Mouse (Mus musculus): ENCODE measurements around the gene Dnah8. TPM values are rescaled to one million over a fixed set of nuclear protein-coding genes. Genes with fewer than 3 reads are reported as not detected.

Gene Dnah8
- polyA plus RNA-seq, 1 experiment from 2014 or later, result 1.5 TPM

- Histone ChIP-seq H3K27me3 (ENCODE audit: control insufficient read depth, insufficient read depth, low read length) (no peaks in the 10 kb centered on the region), H3K27ac (replicated peaks; ENCODE audit: low read depth, low read length) (no peak overlapping the region), H3K36me3 (replicated peaks; ENCODE audit: control insufficient read depth, insufficient read depth, low read depth, low read length) (no peaks in the 10 kb centered on the region), H3K4me1 (ENCODE audit: control insufficient read depth, insufficient read depth, low read length) (no peaks in the 10 kb centered on the region), H3K9me3 (replicated peaks; ENCODE audit: control insufficient read depth, low read length) (no peaks in the 10 kb centered on the region), H3K4me3 (ENCODE audit: low read depth, low read length) (no peak overlapping the region), H3K9ac (replicated peaks; ENCODE audit: low read length) (no peak overlapping the region), H3K4me2 (ENCODE audit: low read depth, low read length) (no peak overlapping the region)
- DNase-seq (ENCODE audit: low spot score), result no peak
- no peak for ATAC-seq (replicated peaks; ENCODE audit: insufficient number of reproducible peaks, low FRiP score, low TSS enrichment, low read depth)
- 78% methylated on average over 3 of the region's 3 CpGs for WGBS
Measured at GRCm38 (mm10) chr17:30743947-30744346, 119.8 kb downstream of the Dnah8 start.

- WGBS, result 63% methylated on average over 29 of the region's 29 CpGs
- no peak for ATAC-seq (replicated peaks; ENCODE audit: insufficient number of reproducible peaks, low FRiP score, low TSS enrichment, low read depth)
Measured at GRCm38 (mm10) chr17:30746056-30747024, 122.2 kb downstream of the Dnah8 start.

DNA sequence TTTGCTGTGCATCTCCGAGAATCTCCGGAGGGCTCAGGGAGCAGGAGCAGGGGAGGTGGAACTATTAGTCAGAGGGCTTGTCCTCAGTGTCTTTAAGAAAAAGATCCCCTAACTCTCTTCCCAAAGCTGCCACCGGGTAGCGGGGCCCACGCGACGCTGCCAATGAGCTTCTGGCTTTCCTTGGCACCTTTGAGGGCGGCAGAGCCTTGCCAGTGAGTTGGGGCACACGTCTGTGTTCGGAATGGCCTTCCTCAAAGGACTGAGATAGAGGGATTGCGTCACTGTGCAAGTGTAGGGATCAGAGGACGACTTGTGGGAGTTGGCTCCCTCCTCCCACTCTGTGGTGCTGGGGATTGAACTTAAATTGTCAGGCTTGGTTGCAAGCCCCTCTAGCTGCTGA, 125.2 kb downstream of the Dnah8 start:
- Histone ChIP-seq H3K27me3 (ENCODE audit: control insufficient read depth, insufficient read depth, low read length) (no peaks in the 10 kb centered on the region), H3K36me3 (replicated peaks; ENCODE audit: control insufficient read depth, insufficient read depth, low read depth, low read length) (no peaks in the 10 kb centered on the region), H3K9ac (replicated peaks; ENCODE audit: low read length) (no peak overlapping the region), H3K4me2 (ENCODE audit: low read depth, low read length) (no peak overlapping the region), H3K9me3 (replicated peaks; ENCODE audit: control insufficient read depth, low read length) (no peaks in the 10 kb centered on the region), H3K4me1 (ENCODE audit: control insufficient read depth, insufficient read depth, low read length) (no peaks in the 10 kb centered on the region), H3K4me3 (ENCODE audit: low read depth, low read length) (no peak overlapping the region), H3K27ac (replicated peaks; ENCODE audit: low read depth, low read length) (no peak overlapping the region)
- ATAC-seq (replicated peaks; ENCODE audit: insufficient number of reproducible peaks, low FRiP score, low TSS enrichment, low read depth) (no peak), DNase-seq (ENCODE audit: low spot score) (no peak)
- 85% methylated on average over 12 of the region's 12 CpGs for WGBS

More at GRCm38 (mm10) chr17:30746056-30747024, 122.2 kb downstream of the Dnah8 start:
- Histone ChIP-seq H3K9me3 (replicated peaks; ENCODE audit: control insufficient read depth, low read length) (no peaks in the 10 kb centered on the region), H3K4me1 (ENCODE audit: control insufficient read depth, insufficient read depth, low read length) (no peaks in the 10 kb centered on the region), H3K4me3 (ENCODE audit: low read depth, low read length) (no peak overlapping the region), H3K4me2 (ENCODE audit: low read depth, low read length) (no peak overlapping the region), H3K9ac (replicated peaks; ENCODE audit: low read length) (no peak overlapping the region), H3K27ac (replicated peaks; ENCODE audit: low read depth, low read length) (no peak overlapping the region), H3K27me3 (ENCODE audit: control insufficient read depth, insufficient read depth, low read length) (no peaks in the 10 kb centered on the region), H3K36me3 (replicated peaks; ENCODE audit: control insufficient read depth, insufficient read depth, low read depth, low read length) (no peaks in the 10 kb centered on the region)
- peak; percentile 73 for DNase-seq (ENCODE audit: low spot score)

- Histone ChIP-seq H3K36me3 (replicated peaks; ENCODE audit: control insufficient read depth, insufficient read depth, low read depth, low read length) (no peaks in the 10 kb centered on the region), H3K9me3 (replicated peaks; ENCODE audit: control insufficient read depth, low read length) (no peaks in the 10 kb centered on the region), H3K4me2 (ENCODE audit: low read depth, low read length) (no peak overlapping the region), H3K27ac (replicated peaks; ENCODE audit: low read depth, low read length) (no peak overlapping the region), H3K4me3 (ENCODE audit: low read depth, low read length) (no peak overlapping the region), H3K27me3 (ENCODE audit: control insufficient read depth, insufficient read depth, low read length) (no peaks in the 10 kb centered on the region), H3K4me1 (ENCODE audit: control insufficient read depth, insufficient read depth, low read length) (no peaks in the 10 kb centered on the region), H3K9ac (replicated peaks; ENCODE audit: low read length) (no peak overlapping the region)
- WGBS, result 54% methylated on average over 6 of the region's 6 CpGs
- no peak for ATAC-seq (replicated peaks; ENCODE audit: insufficient number of reproducible peaks, low FRiP score, low TSS enrichment, low read depth)
- DNase-seq (ENCODE audit: low spot score), result peak; percentile 15
Measured at GRCm38 (mm10) chr17:30750269-30750668, 126.1 kb downstream of the Dnah8 start.

DNA sequence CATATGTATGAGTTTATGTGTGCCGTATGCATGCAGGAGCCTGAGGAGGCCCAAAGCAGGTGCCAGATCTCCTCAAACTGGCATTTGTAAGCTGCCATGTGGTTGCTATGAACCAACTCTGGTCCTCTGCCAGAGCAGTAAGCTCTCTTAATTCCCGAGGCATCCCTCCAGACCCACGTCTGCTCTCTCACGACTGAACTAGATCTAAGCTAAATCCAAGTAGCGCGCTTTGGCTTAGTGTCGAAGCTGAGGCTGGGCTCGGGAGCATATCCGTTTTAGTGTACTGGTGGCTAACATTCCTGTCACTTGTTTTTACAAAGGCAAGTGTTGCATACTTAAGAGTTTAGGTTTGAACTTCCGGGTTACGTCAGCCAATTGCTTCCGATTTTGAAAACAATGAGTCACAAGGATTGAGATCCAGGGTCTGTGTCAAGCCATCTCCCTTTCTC, 128.2 kb downstream of the Dnah8 start:
- Histone ChIP-seq H3K4me3 (ENCODE audit: low read depth, low read length) (no peak overlapping the region), H3K27ac (replicated peaks; ENCODE audit: low read depth, low read length) (no peak overlapping the region), H3K9ac (replicated peaks; ENCODE audit: low read length) (no peak overlapping the region), H3K4me2 (ENCODE audit: low read depth, low read length) (no peak overlapping the region), H3K27me3 (ENCODE audit: control insufficient read depth, insufficient read depth, low read length) (no peaks in the 10 kb centered on the region), H3K4me1 (ENCODE audit: control insufficient read depth, insufficient read depth, low read length) (no peaks in the 10 kb centered on the region), H3K9me3 (replicated peaks; ENCODE audit: control insufficient read depth, low read length) (no peaks in the 10 kb centered on the region), H3K36me3 (replicated peaks; ENCODE audit: control insufficient read depth, insufficient read depth, low read depth, low read length) (no peaks in the 10 kb centered on the region)
- DNase-seq (ENCODE audit: low spot score), result no peak
- WGBS, result 80% methylated on average over 12 of the region's 12 CpGs
- no peak for ATAC-seq (replicated peaks; ENCODE audit: insufficient number of reproducible peaks, low FRiP score, low TSS enrichment, low read depth)

DNA sequence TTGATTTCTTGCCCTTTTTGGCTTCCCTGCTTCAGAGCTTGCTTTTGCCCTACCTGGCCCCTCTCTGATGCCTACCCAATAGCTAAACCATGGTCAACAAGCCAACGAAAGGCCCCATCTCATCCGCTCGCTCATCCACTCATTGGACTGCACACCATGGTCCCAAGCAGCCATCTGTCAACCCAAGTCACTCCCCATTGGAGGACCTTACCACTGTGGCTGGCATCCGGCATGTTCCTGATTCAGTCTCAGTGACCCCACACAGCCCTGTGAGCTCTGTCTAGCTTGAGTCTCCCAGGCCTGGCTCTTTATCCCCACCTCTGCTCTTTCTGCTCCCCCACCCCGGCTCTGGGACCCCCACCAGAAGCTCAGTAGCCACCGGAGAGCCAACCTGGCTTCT, 129.0 kb downstream of the Dnah8 start:
- Histone ChIP-seq H3K9me3 (replicated peaks; ENCODE audit: control insufficient read depth, low read length) (no peaks in the 10 kb centered on the region), H3K4me1 (ENCODE audit: control insufficient read depth, insufficient read depth, low read length) (no peaks in the 10 kb centered on the region), H3K4me3 (ENCODE audit: low read depth, low read length) (no peak overlapping the region), H3K27me3 (ENCODE audit: control insufficient read depth, insufficient read depth, low read length) (no peaks in the 10 kb centered on the region), H3K27ac (replicated peaks; ENCODE audit: low read depth, low read length) (no peak overlapping the region; the same call in 1 of the 2 replicates), H3K36me3 (replicated peaks; ENCODE audit: control insufficient read depth, insufficient read depth, low read depth, low read length) (no peaks in the 10 kb centered on the region), H3K4me2 (ENCODE audit: low read depth, low read length) (no peak overlapping the region), H3K9ac (replicated peaks; ENCODE audit: low read length) (no peak overlapping the region)
- ATAC-seq (replicated peaks; ENCODE audit: insufficient number of reproducible peaks, low FRiP score, low TSS enrichment, low read depth) (no peak), DNase-seq (ENCODE audit: low spot score) (no peak)
- WGBS, result 93% methylated on average over 6 of the region's 6 CpGs

- no peak overlapping the region for H3K4me2 ChIP-seq (ENCODE audit: low read depth, low read length)
- WGBS, result 97% methylated on average over 5 of the region's 5 CpGs
- ATAC-seq (replicated peaks; ENCODE audit: insufficient number of reproducible peaks, low FRiP score, low TSS enrichment, low read depth) (no peak), DNase-seq (ENCODE audit: low spot score) (no peak)
- no peaks in the 10 kb centered on the region for H3K4me1 ChIP-seq (ENCODE audit: control insufficient read depth, insufficient read depth, low read length)
- H3K9me3 ChIP-seq (replicated peaks; ENCODE audit: control insufficient read depth, low read length), result no peaks in the 10 kb centered on the region
- H3K36me3 ChIP-seq (replicated peaks; ENCODE audit: control insufficient read depth, insufficient read depth, low read depth, low read length), result no peaks in the 10 kb centered on the region
- no peak overlapping the region for H3K9ac ChIP-seq (replicated peaks; ENCODE audit: low read length)
- no peak overlapping the region for H3K4me3 ChIP-seq (ENCODE audit: low read depth, low read length)
- no peak overlapping the region for H3K27ac ChIP-seq (replicated peaks; ENCODE audit: low read depth, low read length)
- no peaks in the 10 kb centered on the region for H3K27me3 ChIP-seq (ENCODE audit: control insufficient read depth, insufficient read depth, low read length)
Measured at GRCm38 (mm10) chr17:30756771-30757170, 132.6 kb downstream of the Dnah8 start.

GRCm38 (mm10) chr17:30760307-30760706, 136.2 kb downstream of the Dnah8 start:
- Histone ChIP-seq H3K4me2 (ENCODE audit: low read depth, low read length) (no peak overlapping the region), H3K27ac (replicated peaks; ENCODE audit: low read depth, low read length) (no peak overlapping the region), H3K9me3 (replicated peaks; ENCODE audit: control insufficient read depth, low read length) (no peaks in the 10 kb centered on the region), H3K4me3 (ENCODE audit: low read depth, low read length) (no peak overlapping the region), H3K4me1 (ENCODE audit: control insufficient read depth, insufficient read depth, low read length) (no peaks in the 10 kb centered on the region), H3K36me3 (replicated peaks; ENCODE audit: control insufficient read depth, insufficient read depth, low read depth, low read length) (no peaks in the 10 kb centered on the region), H3K27me3 (ENCODE audit: control insufficient read depth, insufficient read depth, low read length) (no peaks in the 10 kb centered on the region), H3K9ac (replicated peaks; ENCODE audit: low read length) (no peak overlapping the region)
- DNase-seq (ENCODE audit: low spot score) (no peak), ATAC-seq (replicated peaks; ENCODE audit: insufficient number of reproducible peaks, low FRiP score, low TSS enrichment, low read depth) (no peak)
- WGBS, result 96% methylated on average over 4 of the region's 4 CpGs
